Mouse (Mus musculus) layer of hippocampus, postnatal 14 days (tissue): Measurements from ENCODE around the gene Birc2. TPM values are rescaled to one million over a fixed set of nuclear protein-coding genes. Genes with fewer than 3 reads are reported as not detected.

ENCODE experiments used
- DNase-seq, 2 experiments: peaks; one replicate each; pipeline ENCODE4 v3.0.0; 2021 to 2022; ENCODE audit warnings: low spot score in 2 of 2, mixed read lengths in 1 of 2
- total RNA-seq, 2 experiments: library from RNA; stranded (reverse); gene quantifications; 2 replicates each; pipeline ENCODE4 v1.2.3; 2021

The Birc2 gene
- total RNA-seq, 2 experiments from 2014 or later, result 34.9 to 35.4 TPM

GRCm38 (mm10) chr9:7788411-7788810, 48.5 kb downstream of the Birc2 start:
- DNase-seq, result no peak

DNA sequence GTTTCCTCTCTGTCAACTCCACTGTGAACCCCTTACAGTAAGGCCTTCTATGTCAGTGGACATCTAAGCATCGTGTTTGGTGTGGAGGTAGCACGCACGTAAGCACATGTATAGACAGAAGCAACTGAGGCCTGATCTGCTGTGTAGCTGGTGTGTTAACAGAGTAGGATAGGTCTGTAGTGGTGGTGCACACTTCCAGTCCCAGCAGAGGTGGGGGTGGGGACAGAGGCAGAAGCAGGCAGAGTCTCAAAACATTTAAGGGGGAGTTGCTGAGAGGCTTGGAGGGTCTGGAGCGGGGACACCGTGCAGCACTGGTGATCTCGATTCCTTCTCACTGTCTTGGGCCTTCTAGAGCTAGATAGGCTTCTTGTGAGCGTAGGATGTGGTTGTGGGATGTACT, 50.8 kb downstream of the Birc2 start:
- no peak for DNase-seq

DNA sequence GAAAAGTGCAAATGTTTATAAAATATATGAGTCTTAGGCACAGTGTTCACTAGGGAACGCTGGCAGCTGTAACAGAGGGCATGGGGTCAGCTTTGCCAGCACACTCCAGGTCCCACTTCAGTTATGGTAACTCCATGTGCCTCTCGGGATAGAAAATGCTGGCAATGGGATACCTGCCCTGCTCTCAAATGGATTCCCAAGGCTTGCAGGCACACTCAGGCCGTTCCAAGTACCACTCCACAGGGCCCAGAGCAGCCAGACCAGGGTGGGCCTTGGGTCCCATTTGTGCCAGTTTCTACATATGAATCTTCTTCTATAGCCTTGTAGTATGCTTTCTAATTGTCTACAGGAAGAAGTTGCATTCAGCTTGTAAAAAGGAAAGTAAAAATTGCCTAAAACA, 51.5 kb downstream of the Birc2 start:
- DNase-seq, result no peak

- DNase-seq, result peak in 1 of 2 experiments; percentile 23
Observed at GRCm38 (mm10) chr9:7784615-7785012, 52.2 kb downstream of the Birc2 start.

DNA sequence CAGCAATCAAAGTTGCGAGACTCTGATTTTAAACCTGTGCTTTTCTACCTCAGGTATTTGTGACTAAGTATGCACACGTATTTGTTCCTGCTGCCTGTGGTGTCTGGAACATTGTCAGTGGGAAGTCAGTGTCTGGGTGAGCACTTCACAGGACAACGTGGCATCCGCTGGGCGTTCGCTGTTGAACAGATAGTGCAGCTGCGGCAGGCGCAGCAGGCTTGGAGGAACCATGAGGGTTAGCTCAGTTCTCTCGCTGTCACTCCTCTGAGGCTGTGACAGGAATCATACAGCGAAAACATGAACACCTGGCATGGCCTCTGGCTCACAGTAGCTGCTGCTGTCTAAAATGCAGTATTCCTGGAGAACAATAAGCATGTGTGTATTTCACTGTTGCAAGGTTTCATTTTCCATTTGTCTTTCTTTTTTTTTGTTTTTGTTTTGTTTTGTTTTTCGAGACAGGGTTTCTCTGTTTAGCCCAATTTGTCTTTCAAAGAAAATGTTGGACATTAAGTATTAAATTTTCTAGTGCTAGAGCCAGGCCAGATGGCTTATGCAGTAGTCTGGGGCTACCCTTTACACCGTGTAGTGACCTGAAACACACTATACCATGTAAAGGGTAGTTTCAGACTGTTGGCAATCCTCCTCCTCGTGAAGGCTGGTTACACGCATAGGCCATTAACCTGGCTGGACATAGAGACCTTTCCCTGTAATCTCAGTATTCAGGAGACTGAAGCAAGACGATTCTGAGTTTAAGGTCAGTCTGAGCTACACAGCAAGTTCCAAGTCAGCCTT, 52.8 kb downstream of the Birc2 start:
- DNase-seq, result no peak

DNA sequence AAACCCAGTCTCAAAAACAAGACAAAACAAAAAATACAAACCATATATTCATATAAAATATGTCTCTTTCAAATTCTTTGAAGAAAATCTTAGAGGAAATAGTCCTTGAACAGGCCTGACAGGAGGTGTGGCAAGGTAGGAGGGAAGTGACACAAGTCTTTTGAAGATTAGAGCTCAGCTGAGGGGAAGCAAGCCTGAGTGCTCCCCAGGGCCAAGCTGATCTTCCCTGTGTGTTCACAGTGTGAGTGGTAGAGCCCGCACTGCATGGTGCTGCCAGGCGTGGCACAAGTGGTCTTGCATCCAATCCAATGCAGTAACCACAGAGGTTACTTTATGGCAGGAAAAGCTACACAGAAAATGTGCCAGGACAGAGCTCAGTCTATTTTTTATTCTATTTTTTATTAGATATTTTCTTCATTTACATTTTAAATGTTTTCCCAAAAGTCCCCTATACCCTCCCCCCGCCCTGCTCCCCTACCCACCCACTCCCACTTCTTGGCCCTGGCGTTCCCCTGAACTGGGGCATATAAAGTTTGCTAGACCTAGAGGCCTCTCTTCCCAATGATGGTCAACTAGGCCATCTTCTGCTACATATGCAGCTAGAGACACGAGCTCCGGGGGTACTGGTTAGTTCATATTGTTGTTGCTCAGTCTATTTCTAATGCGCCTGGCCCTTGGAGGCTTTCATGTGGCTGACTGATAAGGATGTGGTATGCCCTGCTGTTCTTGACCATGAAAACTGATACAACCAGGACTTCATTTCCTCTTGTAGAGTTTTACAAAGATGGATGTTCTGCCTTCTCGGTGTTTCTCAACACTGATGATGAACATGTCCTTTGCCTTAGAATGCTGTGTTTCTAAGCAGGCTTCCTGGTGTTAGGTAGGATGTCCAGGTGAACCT, 56.4 kb downstream of the Birc2 start:
- DNase-seq, result no peak

DNA sequence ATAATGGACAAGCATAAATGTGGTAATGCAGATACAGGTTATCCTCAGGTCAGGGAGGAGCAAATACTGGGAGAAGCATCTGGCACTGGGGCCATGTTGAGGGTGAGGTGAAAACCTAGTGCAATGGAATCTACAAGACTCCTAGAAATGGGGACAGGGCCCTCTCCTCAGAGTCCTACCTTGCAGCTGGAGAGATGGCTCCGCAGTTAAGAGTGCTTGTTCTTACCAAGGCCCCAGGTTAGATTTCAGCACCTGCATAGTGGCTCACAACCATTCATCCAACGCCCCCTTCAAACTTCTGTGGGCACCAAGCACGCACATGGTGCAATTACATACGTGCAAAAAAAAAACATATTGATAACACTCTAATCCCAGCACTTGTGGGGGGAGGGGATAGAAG, 57.1 kb downstream of the Birc2 start:
- DNase-seq, result no peak

DNA sequence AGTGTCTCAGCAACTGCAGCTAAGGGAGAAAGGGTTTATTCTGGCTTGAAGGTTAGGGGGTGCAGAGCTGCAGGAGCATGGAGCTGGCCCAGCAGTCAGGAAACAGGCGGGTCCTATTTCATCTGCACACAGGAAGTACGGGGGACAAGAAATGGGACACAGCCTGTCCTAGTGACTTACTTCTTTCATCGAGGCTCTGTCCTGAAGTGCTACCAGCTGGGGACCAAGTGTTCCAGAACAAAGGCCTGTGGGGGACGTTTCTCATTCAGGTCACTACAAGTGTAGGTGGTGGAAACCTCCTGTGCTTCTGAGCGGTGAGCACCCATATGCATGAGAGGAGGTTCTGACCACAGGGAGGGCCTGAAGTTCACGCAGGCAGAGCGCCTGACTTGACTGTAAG, 58.1 kb downstream of the Birc2 start:
- no peak for DNase-seq

DNA sequence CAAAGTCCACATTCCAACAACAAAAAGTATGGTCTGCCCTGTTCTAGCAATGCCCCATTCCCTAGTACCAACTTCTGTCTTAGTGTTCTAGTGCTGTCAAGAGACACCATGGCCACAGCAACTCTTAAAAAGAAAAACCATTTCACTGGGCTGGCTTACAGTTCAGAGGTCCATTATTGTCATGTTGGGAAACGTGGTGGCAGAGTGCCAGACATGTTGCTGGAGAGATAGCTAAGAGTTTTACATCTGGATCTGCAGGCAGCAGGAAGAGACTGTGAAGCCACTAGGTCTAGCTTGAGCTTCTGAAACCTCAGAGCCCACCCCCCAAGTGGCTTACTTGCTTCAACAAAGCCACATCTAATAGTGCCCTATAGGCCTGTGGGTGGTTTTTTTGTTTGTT, 59.2 kb downstream of the Birc2 start:
- no peak for DNase-seq

GRCm38 (mm10) chr9:7776940-7777339, 59.9 kb downstream of the Birc2 start:
- no peak for DNase-seq

GRCm38 (mm10) chr9:7775986-7776385, 60.9 kb downstream of the Birc2 start:
- no peak for DNase-seq

- no peak for DNase-seq
Observed at GRCm38 (mm10) chr9:7775011-7775410, 61.9 kb downstream of the Birc2 start.

DNA sequence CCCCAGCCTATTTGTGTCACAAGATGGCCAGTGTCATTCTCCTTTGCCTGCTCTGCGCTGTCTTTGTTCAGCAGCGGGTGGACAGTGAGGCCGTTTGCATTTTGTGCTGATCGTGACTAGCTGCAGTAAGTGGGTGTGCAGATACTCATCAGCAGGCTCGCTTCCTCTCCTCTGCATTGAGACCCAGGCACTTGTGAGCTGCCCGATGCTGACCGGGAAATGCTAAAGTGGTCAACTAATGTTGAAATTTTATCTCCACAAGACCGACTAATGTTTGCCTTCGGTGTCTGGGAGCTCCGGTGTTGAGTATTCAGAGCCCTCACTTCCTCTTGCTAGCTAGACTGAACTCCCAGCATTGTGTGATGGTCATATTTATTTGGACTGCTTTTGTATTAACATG, 62.3 kb downstream of the Birc2 start:
- no peak for DNase-seq

DNA sequence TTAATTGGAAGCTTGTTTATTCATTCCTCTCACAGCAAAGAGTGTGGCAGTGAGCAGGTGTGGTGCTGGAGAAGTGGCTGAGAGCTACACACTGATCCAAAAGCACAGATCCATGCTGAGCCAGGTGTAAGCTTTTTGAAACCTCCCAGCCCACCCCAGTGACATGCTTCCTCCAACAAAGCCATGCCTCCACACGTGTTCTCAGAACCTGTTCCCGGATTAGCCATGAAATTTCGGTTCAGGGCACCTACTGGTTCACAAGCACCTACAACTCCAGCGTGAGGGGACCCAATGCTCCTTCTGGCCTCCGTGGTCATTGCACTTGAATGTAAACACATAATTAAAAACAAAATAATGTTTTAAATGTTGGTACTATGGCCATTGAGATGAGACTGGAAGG, 63.2 kb downstream of the Birc2 start:
- DNase-seq, result no peak

GRCm38 (mm10) chr9:7772773-7773454, 64.0 kb downstream of the Birc2 start:
- DNase-seq, result no peak

DNA sequence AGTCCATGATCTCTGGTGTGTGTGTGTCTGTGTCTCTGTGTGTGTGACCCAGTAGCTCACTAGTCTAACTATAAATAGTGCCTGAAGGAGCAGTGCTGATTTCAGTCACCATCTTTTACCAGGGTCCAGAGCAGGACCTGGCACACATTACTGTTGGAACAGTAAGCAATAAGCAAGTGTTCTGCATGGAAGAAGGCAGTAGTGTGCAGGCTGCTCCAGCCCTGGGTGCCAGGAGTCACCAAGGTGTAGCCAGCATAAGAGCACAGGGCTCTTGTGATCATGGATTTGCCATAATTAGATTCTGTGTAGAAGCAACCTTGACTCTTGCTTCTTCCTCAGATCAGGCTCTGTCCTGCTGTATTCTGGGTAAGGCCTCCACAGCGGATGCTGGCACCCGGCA, 64.5 kb downstream of the Birc2 start:
- DNase-seq, result no peak

- no peak for DNase-seq
Observed at GRCm38 (mm10) chr9:7769491-7769890, 67.4 kb downstream of the Birc2 start.

DNA sequence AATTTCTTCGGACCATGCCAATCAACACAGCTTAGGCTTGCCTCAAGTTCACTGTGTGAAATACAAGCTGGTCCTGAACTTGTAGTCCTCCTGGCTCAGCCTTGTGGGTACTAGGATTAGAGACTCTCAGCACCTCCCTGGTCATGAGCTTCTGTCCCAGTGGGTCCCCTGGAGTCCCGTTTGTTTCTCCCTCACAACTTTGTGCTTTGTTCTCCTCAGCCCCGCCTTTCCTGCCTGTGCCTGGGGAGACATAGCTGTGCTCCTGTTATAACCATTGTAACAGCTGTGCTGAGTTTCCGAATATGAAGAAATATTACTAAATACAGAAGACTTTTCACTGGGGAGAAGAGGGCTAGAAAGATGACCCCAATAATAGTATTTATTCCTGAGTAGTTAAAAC, 67.8 kb downstream of the Birc2 start:
- DNase-seq, result no peak
